Mouse (Mus musculus) T-cell, adult 66 days (primary cell): ENCODE measurements around the gene Dnttip1. TPM values are rescaled to one million over a fixed set of nuclear protein-coding genes. Genes with fewer than 3 reads are reported as not detected.

ENCODE experiments used
- total RNA-seq, 2 experiments: library from RNA; stranded (reverse); gene quantifications; 3 replicates in 1 of 2; 4 replicates in 1 of 2; pipeline ENCODE4 v1.2.4; 2023

The Dnttip1 gene
- total RNA-seq: 10 to 100 TPM; 41.7 to 46.9 TPM

DNA sequence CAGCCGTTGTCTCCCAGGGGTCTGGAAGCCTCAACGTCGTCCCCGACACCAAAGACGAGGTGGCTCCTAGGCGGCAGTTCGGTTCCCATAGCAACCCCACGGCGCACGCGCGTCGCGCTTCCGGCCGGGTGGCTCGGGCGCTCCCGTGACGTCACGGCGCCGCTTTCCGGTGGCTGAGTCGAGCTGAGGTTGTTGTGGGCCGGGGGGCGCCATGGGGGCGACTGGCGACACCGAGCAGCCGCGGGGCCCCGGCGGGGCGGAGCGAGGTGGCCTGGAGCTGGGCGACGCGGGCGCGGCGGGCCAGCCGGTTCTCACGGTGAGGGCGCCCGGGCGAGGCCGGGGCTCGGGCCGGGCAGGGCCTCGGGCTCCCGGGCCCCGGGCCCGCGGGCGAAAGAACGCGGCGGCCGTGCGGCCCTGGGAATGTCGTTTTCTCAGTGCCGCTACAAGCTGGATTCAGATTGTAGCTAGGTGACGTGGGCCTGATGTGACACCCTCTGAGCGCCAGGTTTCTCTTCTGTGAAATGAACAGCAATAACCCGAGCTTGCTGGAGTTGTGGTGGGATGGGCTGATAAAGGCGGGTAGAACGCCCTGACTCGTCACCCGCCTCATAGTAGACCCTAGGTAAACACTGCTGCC lies at the start of gene Dnttip1, which contains the start of gene Wfdc3:
Gene Dnttip1, plus strand, starts transcription at position 141 of the 637 bp plus-strand sequence.
Gene Wfdc3, minus strand, starts transcription at position 89 of the 637 bp plus-strand sequence.

DNA sequence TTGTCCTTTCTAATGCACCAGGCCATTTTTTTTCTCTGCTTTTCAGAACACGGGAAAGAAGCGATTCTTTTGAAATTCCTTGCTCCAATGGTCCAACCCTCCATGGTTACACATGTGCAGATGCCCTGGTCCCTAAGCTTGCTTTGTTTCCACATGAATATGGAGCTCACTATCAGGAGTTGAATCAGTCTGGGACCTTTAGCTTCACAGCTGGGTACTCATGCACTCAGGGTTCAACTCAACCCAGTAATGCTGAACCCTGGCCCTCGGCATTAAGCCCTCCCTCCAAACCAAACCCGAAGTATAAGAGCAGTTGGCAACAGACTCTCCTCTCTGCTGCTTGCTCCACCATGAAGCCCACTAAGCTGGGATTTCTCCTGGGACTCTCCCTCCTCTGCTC lies 47.6 kb upstream of the Dnttip1 start, which contains the start of gene Spint4:
Gene Spint4, plus strand, starts transcription at position 301 of the 400 bp plus-strand sequence.

DNA sequence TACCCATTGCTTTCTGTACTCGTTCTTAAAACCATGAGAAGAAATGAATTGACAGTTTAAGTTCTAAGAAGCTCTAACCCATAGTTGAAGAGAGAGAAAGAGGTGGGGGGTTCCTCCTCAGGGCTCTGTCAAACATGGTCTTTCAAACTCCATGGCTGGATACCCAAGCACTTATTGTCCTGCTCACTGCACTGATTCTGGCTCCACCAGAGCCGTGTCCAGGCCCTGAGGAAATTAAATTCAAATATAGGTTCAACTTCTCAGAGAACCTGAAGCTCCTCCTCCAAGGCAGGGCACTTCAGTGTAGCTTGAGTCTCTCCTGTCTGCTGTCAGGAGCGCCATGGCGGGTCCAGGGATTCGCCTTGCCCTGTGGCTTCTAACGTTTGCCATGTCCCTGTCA lies 30.8 kb upstream of the Dnttip1 start, which contains the start of gene Spint5:
Gene Spint5, plus strand, starts transcription at position 301 of the 400 bp plus-strand sequence.

DNA sequence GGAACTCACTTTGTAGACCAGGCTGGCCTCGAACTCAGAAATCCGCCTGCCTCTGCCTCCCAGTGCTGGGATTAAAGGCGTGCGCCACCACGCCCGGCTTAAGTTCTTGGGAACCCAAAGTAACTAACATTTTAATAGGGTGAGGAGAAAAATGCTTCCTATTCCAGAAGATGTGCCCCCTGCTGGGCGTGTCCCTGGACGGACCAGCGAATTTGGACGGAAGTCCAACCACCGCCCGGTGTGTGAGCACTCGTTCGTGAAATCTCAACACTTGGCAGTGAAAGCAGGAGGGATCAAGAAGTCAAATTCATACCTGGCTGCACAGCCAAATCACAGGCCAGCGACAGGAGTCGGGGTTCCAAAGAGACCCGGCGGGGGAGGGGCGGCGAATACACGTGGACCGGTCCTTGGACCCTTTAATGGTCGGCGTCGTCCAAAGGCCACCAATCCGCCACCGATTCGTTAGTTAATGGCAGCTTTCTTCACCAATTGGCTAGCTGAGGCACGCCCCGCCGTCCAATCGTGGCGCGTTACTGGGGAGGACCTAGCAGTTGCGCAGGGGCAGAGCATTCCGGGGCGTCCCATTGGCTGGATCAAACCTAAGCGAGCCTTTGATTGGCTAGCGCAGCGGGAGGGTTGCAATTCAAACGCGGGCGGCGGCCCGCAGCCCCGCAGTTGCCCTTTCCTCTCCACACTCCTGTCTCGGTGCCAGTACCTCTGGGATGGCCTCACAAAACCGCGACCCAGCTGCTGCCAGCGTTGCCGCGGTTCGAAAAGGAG lies 23.7 kb downstream of the Dnttip1 start, which contains the start of gene Ube2c:
Gene Ube2c, plus strand, starts transcription at position 641 of the 780 bp plus-strand sequence.

DNA sequence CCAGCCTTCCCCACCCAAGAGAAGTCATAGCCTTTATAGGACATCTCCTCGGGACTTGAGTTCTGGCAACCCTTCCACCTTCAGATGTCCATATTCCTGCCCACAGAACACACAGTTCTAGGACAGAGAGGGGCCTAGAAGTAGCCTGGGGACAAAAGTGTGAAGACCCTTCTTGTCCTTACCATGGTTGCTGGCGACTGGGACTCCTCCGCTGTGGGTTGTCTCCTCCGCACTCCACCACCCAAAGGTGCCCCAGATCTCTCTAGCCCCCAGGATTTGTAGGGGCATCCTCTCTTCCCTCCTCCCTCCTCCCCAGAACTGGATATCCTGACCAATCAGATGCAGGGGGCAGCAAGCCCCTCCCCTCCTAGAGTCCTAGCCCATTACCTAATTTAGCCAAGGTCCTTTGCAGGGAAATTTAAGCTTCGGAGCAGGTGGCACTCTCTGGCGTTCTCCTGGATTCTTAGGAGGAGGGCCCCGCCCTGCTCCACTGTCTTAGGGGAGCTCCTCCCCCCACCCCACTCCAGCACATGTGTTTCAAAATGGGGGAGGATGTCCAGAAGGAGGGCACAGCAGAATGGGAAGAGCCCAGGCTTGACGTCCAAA lies 33.8 kb downstream of the Dnttip1 start, which contains the start of gene Tnnc2:
Gene Tnnc2, minus strand, starts transcription at position 487 of the 606 bp plus-strand sequence.

DNA sequence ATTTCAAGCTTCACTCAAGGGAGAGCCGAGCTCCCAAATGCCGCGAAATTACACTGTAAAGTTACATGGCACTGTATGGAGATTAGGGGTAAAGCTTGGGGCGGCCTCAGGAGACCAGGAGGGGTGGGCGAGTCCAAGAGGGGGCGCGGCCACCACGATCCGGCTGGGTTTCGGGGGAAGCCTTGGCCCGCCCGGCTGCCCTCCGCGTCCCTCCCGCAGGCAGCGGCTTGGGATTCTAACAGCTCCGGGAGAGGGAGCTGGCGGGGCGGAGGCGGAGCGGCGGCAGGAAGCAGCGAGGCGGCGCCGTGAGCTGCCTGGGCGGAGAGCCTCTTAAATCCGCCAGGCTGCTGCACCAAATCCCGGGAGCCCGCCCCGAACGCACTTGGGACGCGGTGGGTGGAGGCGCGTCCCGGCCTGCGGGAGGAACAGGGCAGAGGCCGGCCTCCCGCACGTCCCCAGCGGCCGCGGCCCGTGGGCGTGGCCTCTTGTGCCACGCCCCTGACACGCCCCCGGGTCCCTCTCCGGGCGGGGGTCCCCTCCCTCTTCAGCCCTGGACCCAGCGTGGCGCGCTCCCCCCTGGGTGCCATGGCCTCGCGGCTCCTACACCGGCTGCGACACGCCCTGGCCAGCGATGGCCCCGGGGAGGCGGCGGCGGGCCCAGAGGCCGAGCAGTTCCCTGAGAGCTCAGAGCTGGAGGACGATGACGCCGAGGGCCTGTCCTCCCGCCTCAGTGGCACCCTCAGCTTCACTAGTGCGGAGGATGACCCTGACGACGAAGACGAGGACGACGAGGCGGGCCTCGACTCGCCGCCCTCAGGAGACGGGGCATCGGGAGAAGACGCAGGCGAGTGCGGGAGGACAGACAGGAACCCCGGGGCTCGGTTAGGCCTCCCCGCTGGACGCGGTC lies 40.0 kb downstream of the Dnttip1 start, which contains the start of gene Snx21:
Gene Snx21, plus strand, starts transcription at position 343 of the 907 bp plus-strand sequence.

DNA sequence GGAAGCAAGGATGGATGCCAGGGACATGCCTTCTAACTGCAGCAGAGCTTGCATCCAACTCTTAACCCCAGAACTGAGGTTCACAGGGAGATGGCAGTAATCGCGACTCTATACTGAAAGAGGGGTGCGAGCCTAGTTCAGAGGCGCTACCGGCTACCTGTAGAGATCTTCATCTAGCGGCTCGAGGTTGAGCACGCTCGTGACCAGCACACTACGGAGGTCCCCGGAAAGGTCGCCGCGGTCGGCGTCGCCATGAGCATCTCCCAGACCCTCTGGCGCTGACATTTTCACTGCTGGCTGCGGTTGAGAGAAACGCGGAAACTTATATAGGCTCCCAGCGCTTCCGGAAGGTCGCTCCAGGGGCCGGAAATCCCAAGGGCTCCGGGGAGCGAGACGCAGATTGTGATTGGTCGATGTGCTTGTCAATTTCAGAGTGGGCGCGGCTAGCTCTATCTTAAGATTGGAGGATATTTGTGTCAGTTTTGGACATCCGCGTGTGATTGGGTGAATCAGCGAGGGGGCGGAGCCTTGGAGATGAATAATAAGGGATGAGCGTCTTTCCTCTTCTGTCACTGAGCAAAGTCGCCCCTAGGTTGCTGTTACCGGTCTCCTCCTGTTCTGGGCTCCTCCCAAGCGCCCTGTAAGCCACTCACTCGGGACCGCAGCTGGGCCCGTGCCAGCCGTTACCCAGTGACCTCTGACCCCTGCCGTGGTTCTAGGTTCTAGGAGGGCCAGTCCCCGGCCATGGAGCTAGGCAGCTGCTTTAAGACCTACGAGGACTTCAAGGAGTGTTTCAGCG lies 58.9 kb downstream of the Dnttip1 start, which contains the start of the genes Acot8 and Zswim3:
Gene Acot8, minus strand, starts transcription at position 350 of the 799 bp plus-strand sequence.
Gene Zswim3, plus strand, starts transcription at position 566 of the 799 bp plus-strand sequence.

Other genes starting within 250 kb of the Dnttip1 start
- gene Pigt, start 248.5 kb upstream of the Dnttip1 start, total RNA-seq: 10 to 100 TPM; 67.3 to 77.4 TPM
- not detected for gene Wfdc2, start 183.6 kb upstream of the Dnttip1 start, total RNA-seq
- not detected for gene Spint3, start 172.5 kb upstream of the Dnttip1 start, total RNA-seq
- not detected for gene Wfdc6a, start 160.5 kb upstream of the Dnttip1 start, total RNA-seq
- gene Eppin, start 152.4 kb upstream of the Dnttip1 start, total RNA-seq: not detected
- gene Wfdc6b, start 132.5 kb upstream of the Dnttip1 start, total RNA-seq: not detected
- gene Wfdc8, start 132.4 kb upstream of the Dnttip1 start, total RNA-seq: not detected
- not detected for gene Wfdc16, start 107.2 kb upstream of the Dnttip1 start, total RNA-seq
- gene Wfdc10, start 89.9 kb upstream of the Dnttip1 start, total RNA-seq: not detected
- not detected for gene Wfdc9, start 89.4 kb upstream of the Dnttip1 start, total RNA-seq
- gene Wfdc11, start 71.9 kb upstream of the Dnttip1 start, total RNA-seq: not detected
- gene Wfdc13, start 60.9 kb upstream of the Dnttip1 start, total RNA-seq: not detected
- not detected for gene Spint4, start 47.5 kb upstream of the Dnttip1 start, total RNA-seq
- not detected for gene Spint5, start 30.7 kb upstream of the Dnttip1 start, total RNA-seq
- under 1 TPM in 1 of 2 experiments, not detected in 1; 0.36 TPM for gene Wfdc3, start 52 bp upstream of the Dnttip1 start, total RNA-seq
- gene Ube2c, start 23.9 kb downstream of the Dnttip1 start, total RNA-seq: 1 to 10 TPM; 2.9 to 9.5 TPM
- gene Tnnc2, start 34.0 kb downstream of the Dnttip1 start, total RNA-seq: not detected
- gene Snx21, start 39.8 kb downstream of the Dnttip1 start, total RNA-seq: under 1 TPM; 0.33 to 0.96 TPM
- 10 to 100 TPM; 51.6 to 59.8 TPM for gene Acot8, start 58.9 kb downstream of the Dnttip1 start, total RNA-seq
- 1 to 10 TPM; 3.4 to 3.6 TPM for gene Zswim3, start 59.1 kb downstream of the Dnttip1 start, total RNA-seq
- 10 to 100 TPM; 11.1 to 11.2 TPM for gene Zswim1, start 76.7 kb downstream of the Dnttip1 start, total RNA-seq
- not detected for gene Spata25, start 82.6 kb downstream of the Dnttip1 start, total RNA-seq
- gene Ctsa, start 86.9 kb downstream of the Dnttip1 start, total RNA-seq: 100 to 1,000 TPM; 118 to 128 TPM
- 1 to 10 TPM; 1.1 to 1.7 TPM for gene Neurl2, start 87.5 kb downstream of the Dnttip1 start, total RNA-seq
- gene Pltp, start 111.7 kb downstream of the Dnttip1 start, total RNA-seq: 1 to 10 TPM; 5.7 to 6.9 TPM
- 100 to 1,000 TPM in 1 of 2 experiments, 10 to 100 TPM in 1; 83.5 to 104 TPM for gene Pcif1, start 133.3 kb downstream of the Dnttip1 start, total RNA-seq
- gene Zfp335, start 165.8 kb downstream of the Dnttip1 start, total RNA-seq: 10 to 100 TPM; 55.6 to 55.9 TPM
- 1 to 10 TPM; 3.8 to 4.2 TPM for gene Mmp9, start 194.8 kb downstream of the Dnttip1 start, total RNA-seq
- gene Slc12a5, start 214.8 kb downstream of the Dnttip1 start, total RNA-seq: 1 to 10 TPM in 1 of 2 experiments, under 1 TPM in 1; 0.68 to 1.4 TPM